Mouse (Mus musculus) ovary, adult 10 weeks (tissue): ENCODE measurements around the gene Sv2c. TPM values are rescaled to one million over a fixed set of nuclear protein-coding genes. Genes with fewer than 3 reads are reported as not detected.

ENCODE experiments used
- polyA plus RNA-seq: library from polyadenylated mRNA; stranded (reverse); fragments of 350-450 nt; fragmentation: Illumina TruSeq; extraction: RNeasy Lipid Tissue Mini Kit (QIAGEN cat#74804); gene quantifications from one replicate; pipeline ENCODE4 v1.2.3, GENCODE M21; 2014

Gene Sv2c
- polyA plus RNA-seq, result 0.63 TPM

GRCm38 (mm10) chr13:96132401-96132816, at the start of gene Sv2c:
Sv2c (minus strand) TSS chr13:96132577.

GRCm38 (mm10) chr13:96081754-96082153, 50.6 kb downstream of the Sv2c start, which contains the start of gene Gm17190:
Gm17190 (plus strand) TSS chr13:96082054.

GRCm38 (mm10) chr13:96081276-96081675, 51.1 kb downstream of the Sv2c start, which contains the start of gene Gm20075:
Gm20075 (minus strand) TSS chr13:96081376.

Other genes starting within 250 kb of the Sv2c start
- gene Iqgap2, start 240.7 kb downstream of the Sv2c start, polyA plus RNA-seq, result 43.6 TPM
- gene Gm20075, start 51.2 kb downstream of the Sv2c start, polyA plus RNA-seq, result 29.0 TPM
- not detected for gene Gm17190, start 50.5 kb downstream of the Sv2c start, polyA plus RNA-seq